Mouse (Mus musculus) liver, embryonic 15.5 days (tissue): ENCODE results near the gene Tmod1. TPM values are rescaled to one million over a fixed set of nuclear protein-coding genes. Genes with fewer than 3 reads are reported as not detected.

Experiments
- ATAC-seq: fragments of 200-750 bp; cut with Nextera tagmentation; 2 replicates; pipeline ENCODE4 v1.8.0; 2017; ENCODE audit warnings: moderate number of reproducible peaks, mild to moderate bottlenecking, moderate library complexity; ENCODE audit not compliant: insufficient read depth
- H3K27ac ChIP-seq: fragments of 300-500 bp; sonication (generic); replicated peaks from 2 replicates; pipeline ENCODE4 v1.5.1; 2015; ENCODE audit warnings: mild to moderate bottlenecking, inconsistent platforms
- H3K27me3 ChIP-seq: fragments of 300-500 bp; sonication (generic); 2 replicates; pipeline ENCODE4 v1.6.1; 2015; ENCODE audit warnings: mild to moderate bottlenecking, inconsistent platforms
- H3K36me3 ChIP-seq: fragments of 300-500 bp; sonication (generic); replicated peaks from 2 replicates; pipeline ENCODE4 v1.6.1; 2015; ENCODE audit warnings: moderate library complexity, mild to moderate bottlenecking, inconsistent platforms
- H3K4me1 ChIP-seq: fragments of 300-500 bp; sonication (generic); replicated peaks from 2 replicates; pipeline ENCODE4 v1.6.1; 2015; ENCODE audit warnings: inconsistent platforms
- H3K4me2 ChIP-seq: fragments of 300-500 bp; sonication (generic); 2 replicates; pipeline ENCODE4 v1.6.1; 2015; ENCODE audit warnings: moderate library complexity, mild to moderate bottlenecking, inconsistent platforms
- H3K4me3 ChIP-seq: fragments of 300-500 bp; sonication (generic); replicated peaks from 2 replicates; pipeline ENCODE4 v1.5.1; 2015; ENCODE audit warnings: mild to moderate bottlenecking, inconsistent platforms
- H3K9ac ChIP-seq: fragments of 300-500 bp; sonication (generic); 2 replicates; pipeline ENCODE4 v1.6.1; 2015; ENCODE audit warnings: moderate library complexity, mild to moderate bottlenecking, inconsistent platforms
- H3K9me3 ChIP-seq: fragments of 300-500 bp; sonication (generic); replicated peaks from 2 replicates; pipeline ENCODE4 v1.6.1; 2016; ENCODE audit warnings: inconsistent platforms
- whole genome bisulfite sequencing: fragments of 180-500 bp; shearing (Covaris S2); methylation state at CpG from one replicate; pipeline ENCODE4 v1.1.7; 2015; ENCODE audit warnings: mixed read lengths; ENCODE audit not compliant: insufficient replicate concordance; 5-methylcytosine and 5-hydroxymethylcytosine counted together
- polyA plus RNA-seq: library from polyadenylated mRNA; unstranded; fragments of >200 nt; fragmentation: Nextera tagmentation; extraction: Ambion mirVana; gene quantifications from 2 replicates; pipeline ENCODE4 v1.2.1, GENCODE M21; 2015

Tmod1 gene
- polyA plus RNA-seq, 1 experiment from 2014 or later = 49.7 TPM

DNA sequence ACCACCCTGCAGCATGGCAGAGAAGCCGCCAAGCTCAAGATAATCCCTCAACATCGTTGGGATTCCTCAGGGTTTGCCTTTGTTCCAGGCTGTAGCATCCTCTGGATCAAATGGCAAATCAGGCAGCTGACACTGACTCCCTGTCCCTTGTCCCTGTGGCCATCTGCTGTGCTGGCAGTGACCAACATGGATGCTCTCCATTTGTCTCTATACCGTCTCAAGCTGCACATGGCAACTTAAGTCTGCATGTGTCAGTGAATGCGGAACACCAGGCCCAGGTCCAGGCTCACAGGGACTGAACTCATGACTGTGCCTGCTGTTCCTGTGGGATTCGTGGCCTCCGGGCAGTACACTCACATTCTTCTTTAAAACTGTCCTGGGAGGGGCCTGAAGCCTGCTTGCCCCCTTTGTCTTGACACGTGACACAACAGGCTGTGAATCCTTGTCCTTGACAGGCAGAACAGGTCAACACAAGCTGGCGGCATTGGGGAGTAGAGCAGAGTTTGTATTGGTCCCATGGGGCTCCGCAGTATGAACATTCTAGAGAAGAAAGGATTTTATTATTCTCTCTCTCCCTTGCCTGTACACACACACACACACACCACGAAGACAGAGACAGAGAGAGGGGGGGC lies 77.9 kb downstream of the Tmod1 start:
- H3K4me2 ChIP-seq = no peak overlapping the region
- H3K36me3 ChIP-seq = peaks cover 95% of the 10 kb centered on the region
- H3K9ac ChIP-seq = no peak overlapping the region
- no peaks in the 10 kb centered on the region for H3K4me1 ChIP-seq
- no peak overlapping the region for H3K4me3 ChIP-seq
- H3K27me3 ChIP-seq = no peaks in the 10 kb centered on the region
- H3K9me3 ChIP-seq = no peaks in the 10 kb centered on the region
- ATAC-seq = no peak
- 87% methylated on average over 10 of the region's 10 CpGs for WGBS
- H3K27ac ChIP-seq = no peak overlapping the region

DNA sequence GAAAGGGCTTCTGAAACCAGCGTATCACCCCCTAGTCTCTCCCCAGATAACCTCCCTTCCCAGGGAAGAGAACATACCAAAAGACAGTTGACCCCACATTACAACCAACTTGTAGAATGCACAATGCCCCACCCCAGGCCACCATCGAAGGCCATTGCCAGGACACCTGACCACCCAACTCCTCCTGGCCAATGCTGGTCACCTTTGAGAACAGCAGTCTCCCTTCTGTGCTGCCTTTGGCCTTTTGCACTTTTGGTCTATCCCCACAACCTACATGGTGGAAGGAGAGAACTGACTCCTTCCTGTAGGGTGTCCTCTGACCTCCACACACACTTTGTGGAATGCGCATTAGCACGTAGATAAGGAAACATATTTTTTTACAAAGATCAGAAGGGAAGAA lies 78.8 kb downstream of the Tmod1 start:
- WGBS = 86% methylated on average over 4 of the region's 4 CpGs
- no peaks in the 10 kb centered on the region for H3K9me3 ChIP-seq
- H3K4me3 ChIP-seq = no peak overlapping the region
- H3K27me3 ChIP-seq = no peaks in the 10 kb centered on the region
- H3K36me3 ChIP-seq = peaks cover 94% of the 10 kb centered on the region
- H3K4me2 ChIP-seq = no peak overlapping the region
- H3K4me1 ChIP-seq = no peaks in the 10 kb centered on the region
- ATAC-seq = no peak
- H3K27ac ChIP-seq = no peak overlapping the region
- no peak overlapping the region for H3K9ac ChIP-seq

DNA sequence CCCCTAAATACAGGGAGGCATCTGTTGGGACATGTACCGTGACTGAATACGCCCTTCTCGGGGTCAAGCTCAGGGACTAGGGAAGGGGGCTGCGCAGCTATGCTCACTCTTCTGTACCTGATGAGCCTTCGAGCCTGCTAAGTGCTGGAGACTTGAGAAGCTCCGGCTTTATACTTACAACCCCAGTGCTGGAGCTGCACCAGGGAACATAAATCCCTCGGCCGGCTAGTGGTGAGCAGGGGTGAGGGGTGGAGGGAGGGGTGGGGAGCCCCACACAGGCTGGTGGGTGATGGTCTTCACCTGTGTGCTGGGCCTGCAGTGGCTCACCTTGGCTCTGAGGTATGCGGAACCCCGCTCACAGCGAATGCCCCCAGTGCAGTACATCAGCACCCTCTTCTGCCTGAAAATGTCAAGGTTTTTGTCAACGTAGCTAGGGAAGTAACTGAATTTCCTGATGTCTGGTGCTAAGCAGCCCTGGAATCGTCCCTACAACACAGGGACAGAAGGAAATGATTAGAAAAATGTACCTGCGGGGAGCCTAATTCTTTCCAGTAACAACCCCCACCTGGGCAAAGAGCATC lies 80.9 kb downstream of the Tmod1 start:
- H3K4me2 ChIP-seq = no peak overlapping the region
- no peaks in the 10 kb centered on the region for H3K9me3 ChIP-seq
- no peak overlapping the region for H3K27ac ChIP-seq
- H3K4me1 ChIP-seq = no peaks in the 10 kb centered on the region
- H3K9ac ChIP-seq = no peak overlapping the region
- H3K27me3 ChIP-seq = no peaks in the 10 kb centered on the region
- H3K36me3 ChIP-seq = peaks cover 92% of the 10 kb centered on the region
- no peak overlapping the region for H3K4me3 ChIP-seq
- WGBS = 90% methylated on average over 14 of the region's 14 CpGs
- ATAC-seq = no peak

DNA sequence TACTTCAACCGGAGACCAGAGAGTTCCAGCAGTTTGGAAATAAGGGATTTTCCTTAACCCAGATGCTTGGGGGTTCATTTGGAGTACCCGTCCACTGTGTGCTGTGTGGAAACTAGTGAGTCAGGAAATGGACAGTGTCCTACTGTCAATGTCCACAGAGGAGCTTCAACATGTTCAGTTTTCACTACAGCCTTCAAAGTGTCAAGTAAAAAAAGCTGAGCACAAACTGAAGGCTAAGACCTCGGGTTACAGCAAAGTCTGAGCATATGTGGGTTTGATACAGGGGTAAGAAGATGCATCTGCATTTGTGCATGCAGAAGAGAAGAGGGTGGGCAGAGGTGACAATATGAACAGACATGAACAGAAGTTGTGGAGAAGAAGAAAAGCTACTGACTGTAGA lies 82.0 kb downstream of the Tmod1 start:
- Histone ChIP-seq H3K9ac (no peak overlapping the region), H3K4me3 (no peak overlapping the region), H3K9me3 (no peaks in the 10 kb centered on the region), H3K4me2 (no peak overlapping the region), H3K27ac (no peak overlapping the region), H3K4me1 (no peaks in the 10 kb centered on the region), H3K27me3 (no peaks in the 10 kb centered on the region), H3K36me3 (peaks cover 92% of the 10 kb centered on the region)
- no peak for ATAC-seq
- 69% methylated on average over 3 of the region's 3 CpGs for WGBS

DNA sequence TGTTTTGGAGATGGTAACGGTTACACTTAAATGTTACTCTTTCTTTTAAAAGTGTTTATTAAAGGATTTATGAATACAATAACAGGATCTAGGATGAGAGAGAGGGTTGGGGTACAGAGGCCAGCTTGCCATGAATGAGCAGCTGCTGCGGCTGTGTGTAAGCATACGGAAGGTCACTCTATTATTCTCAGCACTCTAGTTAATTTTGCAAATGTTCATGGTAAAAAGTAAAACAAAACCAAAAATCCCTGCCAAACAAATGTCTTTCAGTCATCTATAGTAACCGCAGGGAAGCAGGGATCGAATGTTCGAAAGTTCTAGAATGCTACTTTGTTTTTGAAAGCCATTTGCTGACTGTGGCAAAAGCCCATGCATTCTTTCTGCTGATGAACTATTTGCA lies 84.6 kb downstream of the Tmod1 start:
- peaks cover 83% of the 10 kb centered on the region for H3K36me3 ChIP-seq

DNA sequence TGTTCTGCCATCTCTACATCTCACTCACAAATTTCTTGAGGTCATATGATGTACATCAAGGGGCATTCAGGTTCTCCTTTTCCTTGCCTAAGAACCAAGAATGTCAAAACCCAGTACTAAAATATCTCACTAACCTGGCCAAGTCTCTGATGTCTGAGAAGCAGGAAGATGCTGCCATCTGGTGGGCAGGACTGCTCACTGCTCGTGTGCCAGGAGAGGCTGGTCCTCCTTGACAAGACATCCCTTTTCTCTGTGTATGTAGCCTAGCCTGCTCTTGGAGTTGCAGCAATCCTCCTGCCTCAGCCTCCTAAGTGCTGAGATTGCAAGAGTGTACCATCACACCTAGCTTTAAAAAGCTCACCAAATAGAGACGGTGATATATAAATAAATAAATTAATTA lies 87.8 kb downstream of the Tmod1 start:
- WGBS = 41% methylated on average over 2 of the region's 2 CpGs
- Histone ChIP-seq H3K27me3 (no peaks in the 10 kb centered on the region), H3K36me3 (peaks cover 82% of the 10 kb centered on the region), H3K9ac (no peak overlapping the region), H3K4me2 (no peak overlapping the region), H3K9me3 (no peaks in the 10 kb centered on the region), H3K4me3 (no peak overlapping the region), H3K27ac (no peak overlapping the region), H3K4me1 (no peaks in the 10 kb centered on the region)
- ATAC-seq = no peak

More for the DNA sequence above, 84.6 kb downstream of the Tmod1 start:
- H3K9ac ChIP-seq = no peak overlapping the region
- no peak overlapping the region for H3K4me3 ChIP-seq
- H3K9me3 ChIP-seq = no peaks in the 10 kb centered on the region
- no peaks in the 10 kb centered on the region for H3K27me3 ChIP-seq
- H3K27ac ChIP-seq = no peak overlapping the region
- 86% methylated on average over 6 of the region's 6 CpGs for WGBS
- H3K4me1 ChIP-seq = no peaks in the 10 kb centered on the region
- no peak for ATAC-seq
- no peak overlapping the region for H3K4me2 ChIP-seq

DNA sequence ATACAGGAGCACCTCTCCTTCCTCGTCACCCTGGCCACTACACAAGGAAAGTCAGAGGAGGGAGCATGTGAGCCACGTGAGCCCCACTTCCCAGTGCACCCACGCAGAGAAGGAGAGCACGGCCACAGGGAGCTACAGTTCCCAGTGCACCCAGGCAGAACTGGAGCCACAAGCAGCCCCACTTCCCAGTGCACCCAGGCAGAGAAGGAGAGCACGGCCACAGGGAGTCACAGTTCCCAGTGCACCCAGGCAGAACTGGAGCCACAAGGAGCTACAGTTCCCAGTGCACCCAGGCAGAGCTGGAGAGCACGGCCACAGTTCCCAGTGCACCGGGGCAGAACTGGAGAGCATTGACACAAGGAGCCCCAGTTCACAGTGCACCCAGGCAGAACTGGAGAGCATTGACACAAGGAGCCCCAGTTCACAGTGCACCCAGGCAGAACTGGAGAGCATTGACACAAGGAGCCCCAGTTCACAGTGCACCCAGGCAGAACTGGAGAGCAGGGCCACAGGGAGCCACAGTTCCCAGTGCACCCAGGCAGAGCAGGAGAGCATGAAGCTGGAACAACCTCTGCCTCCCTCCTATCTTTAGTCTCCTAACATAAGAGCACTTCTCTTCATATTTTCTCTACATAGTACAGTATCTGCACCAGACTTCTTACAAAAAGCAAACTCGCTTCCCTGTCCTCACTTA lies 90.7 kb downstream of the Tmod1 start:
- H3K27ac ChIP-seq = no peak overlapping the region
- H3K36me3 ChIP-seq = peaks cover 80% of the 10 kb centered on the region
- no peaks in the 10 kb centered on the region for H3K9me3 ChIP-seq
- H3K4me3 ChIP-seq = no peak overlapping the region
- H3K4me2 ChIP-seq = no peak overlapping the region
- H3K9ac ChIP-seq = no peak overlapping the region
- H3K4me1 ChIP-seq = no peaks in the 10 kb centered on the region
- no peak for ATAC-seq
- WGBS = 83% methylated on average over 8 of the region's 8 CpGs
- H3K27me3 ChIP-seq = no peaks in the 10 kb centered on the region

DNA sequence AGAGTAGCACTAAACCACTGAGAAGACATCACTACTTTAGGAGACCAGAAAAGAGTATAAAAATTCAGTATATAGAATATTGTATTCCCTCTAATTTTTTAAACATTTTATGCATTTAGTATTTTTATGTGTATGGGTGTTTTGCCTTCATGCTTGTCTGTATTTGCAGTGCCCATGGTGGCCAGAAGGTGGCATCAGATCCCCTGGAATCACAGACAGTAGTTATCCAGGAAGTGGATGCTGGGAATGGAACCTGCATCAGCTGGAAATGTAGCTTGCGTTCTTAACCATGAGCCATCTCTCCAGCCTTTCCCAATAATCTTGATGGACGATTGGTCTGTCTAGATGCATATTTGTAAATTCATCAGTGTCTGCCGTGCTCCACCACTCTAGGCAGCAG lies 91.5 kb downstream of the Tmod1 start:
- ATAC-seq = no peak
- no peak overlapping the region for H3K4me2 ChIP-seq
- no peaks in the 10 kb centered on the region for H3K9me3 ChIP-seq
- no peak overlapping the region for H3K4me3 ChIP-seq
- no peak overlapping the region for H3K27ac ChIP-seq
- H3K9ac ChIP-seq = no peak overlapping the region
- H3K4me1 ChIP-seq = no peaks in the 10 kb centered on the region
- no peaks in the 10 kb centered on the region for H3K27me3 ChIP-seq
- WGBS = 58% methylated on average over 3 of the region's 3 CpGs
- peaks cover 76% of the 10 kb centered on the region for H3K36me3 ChIP-seq

DNA sequence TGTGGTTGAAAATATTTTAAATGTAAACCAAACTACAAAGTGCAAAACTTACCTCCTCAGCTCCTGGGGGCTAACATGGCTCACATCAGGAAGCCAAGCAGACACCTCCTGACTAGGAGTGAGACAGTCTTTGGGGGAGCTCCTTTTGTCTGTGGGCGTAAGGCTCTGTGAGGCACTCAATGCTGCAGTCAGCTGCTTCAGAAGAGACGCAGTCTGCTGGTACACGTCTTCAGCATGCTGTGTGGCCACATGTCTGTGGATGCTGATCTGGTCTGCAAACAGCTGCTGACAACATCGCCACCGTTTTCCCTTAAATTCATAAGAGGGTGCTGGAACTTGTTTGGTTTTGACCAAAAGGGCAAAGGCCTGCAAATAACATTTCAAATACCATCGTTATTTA lies 93.1 kb downstream of the Tmod1 start:
- Histone ChIP-seq H3K27me3 (no peaks in the 10 kb centered on the region), H3K27ac (no peak overlapping the region), H3K9me3 (no peaks in the 10 kb centered on the region), H3K4me2 (no peak overlapping the region), H3K9ac (no peak overlapping the region), H3K4me3 (no peak overlapping the region), H3K4me1 (peaks cover 8% of the 10 kb centered on the region), H3K36me3 (peaks cover 64% of the 10 kb centered on the region)
- ATAC-seq = no peak
- WGBS = 74% methylated on average over 6 of the region's 6 CpGs

DNA sequence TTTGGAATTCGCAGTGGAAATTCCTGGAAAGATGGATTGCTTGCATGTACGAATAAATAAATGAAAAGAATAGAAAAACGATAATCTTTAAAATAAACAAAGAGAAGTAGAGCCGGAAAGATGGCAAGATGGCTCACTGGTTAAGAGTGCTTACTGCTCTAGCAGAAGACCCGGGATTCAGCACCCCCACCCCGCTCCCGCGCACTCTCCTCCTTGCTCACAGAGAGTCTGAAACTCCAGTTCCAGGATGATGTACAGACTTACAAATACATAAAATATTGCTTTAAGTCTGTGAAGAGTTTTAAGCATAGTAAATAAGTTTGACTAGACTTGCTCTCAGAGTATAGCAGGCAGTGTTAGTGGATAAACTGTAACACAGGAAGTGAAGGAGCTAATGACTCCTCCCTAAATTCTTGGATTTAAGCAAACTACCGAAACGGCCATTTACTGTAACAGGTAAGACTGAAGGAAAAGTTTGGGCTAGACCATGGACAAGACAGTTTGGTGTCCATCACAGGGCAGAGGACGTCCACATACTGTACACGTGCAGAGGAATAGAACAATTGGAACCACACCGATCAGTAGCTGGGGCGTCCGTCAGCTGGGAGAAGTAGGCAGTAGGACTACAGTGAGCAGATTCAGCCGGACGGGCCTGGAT lies 99.0 kb downstream of the Tmod1 start:
- H3K9ac ChIP-seq = peak overlapping the region; percentile 83
- peak overlapping the region; percentile 84 for H3K4me3 ChIP-seq
- H3K4me2 ChIP-seq = peak overlapping the region; percentile 85
- no peaks in the 10 kb centered on the region for H3K27me3 ChIP-seq
- peaks cover 50% of the 10 kb centered on the region for H3K4me1 ChIP-seq
- peaks cover 17% of the 10 kb centered on the region; the same call in 1 of the 2 replicates for H3K36me3 ChIP-seq
- no peaks in the 10 kb centered on the region for H3K9me3 ChIP-seq
- peak; percentile 50 for ATAC-seq
- H3K27ac ChIP-seq = peak overlapping the region; percentile 93
- 7% methylated on average over 17 of the region's 17 CpGs for WGBS
